Mouse (Mus musculus) hindbrain, postnatal 0 days (tissue): Measurements from ENCODE around the gene Gm49450. TPM values are rescaled to one million over a fixed set of nuclear protein-coding genes. Genes with fewer than 3 reads are reported as not detected.

ENCODE experiments used
- ATAC-seq: fragments of 200-750 bp; cut with Nextera tagmentation; 2 replicates; pipeline ENCODE4 v1.8.0; 2017; ENCODE audit warnings: mild to moderate bottlenecking, moderate TSS enrichment, moderate library complexity
- DNase-seq: peaks from one replicate; pipeline ENCODE4 v3.0.0-alpha.2; 2015; ENCODE audit warnings: low spot score
- H3K27ac ChIP-seq: fragments of 300-500 bp; sonication (generic); 2 replicates; pipeline ENCODE4 v1.5.1; 2014; ENCODE audit warnings: mild to moderate bottlenecking
- H3K27me3 ChIP-seq: fragments of 300-500 bp; sonication (generic); 2 replicates; pipeline ENCODE4 v1.6.1; 2014; ENCODE audit warnings: low read length, mixed read lengths; ENCODE audit not compliant: insufficient read depth
- H3K36me3 ChIP-seq: fragments of 300-500 bp; sonication (generic); 2 replicates; pipeline ENCODE4 v1.6.1; 2014; ENCODE audit warnings: low read length, mixed read lengths; ENCODE audit not compliant: insufficient read depth
- H3K4me1 ChIP-seq: fragments of 300-500 bp; sonication (generic); 2 replicates; pipeline ENCODE4 v1.6.1; 2014; ENCODE audit warnings: antibody characterized with exemption, low read length, mixed read lengths; ENCODE audit not compliant: insufficient read depth
- H3K4me2 ChIP-seq: fragments of 300-500 bp; sonication (generic); 2 replicates; pipeline ENCODE4 v1.6.1; 2014; ENCODE audit warnings: low read depth, mild to moderate bottlenecking, low read length, moderate library complexity, mixed read lengths
- H3K4me3 ChIP-seq: fragments of 300-500 bp; sonication (generic); 2 replicates; pipeline ENCODE4 v1.5.1; 2014; ENCODE audit warnings: low read length
- H3K9ac ChIP-seq: fragments of 300-500 bp; sonication (generic); replicated peaks from 2 replicates; pipeline ENCODE4 v1.6.1; 2014; ENCODE audit warnings: mild to moderate bottlenecking, low read length, moderate library complexity, mixed read lengths
- H3K9me3 ChIP-seq: fragments of 300-500 bp; sonication (generic); 2 replicates; pipeline ENCODE4 v1.6.1; 2016; ENCODE audit warnings: low read length, mixed read lengths
- CTCF ChIP-seq: IDR thresholded peaks from 2 replicates; pipeline ENCODE4 v1.5.1; 2016; ENCODE audit warnings: antibody characterized with exemption, control low read depth, low read depth
- WGBS: fragments of 180-500 bp; shearing (Covaris S2); extraction: QIAGEN DNeasy Blood & Tissue Kit; methylation state at CpG from one replicate; pipeline ENCODE4 v1.1.7; 2014; 5-methylcytosine and 5-hydroxymethylcytosine counted together
- polyA plus RNA-seq: library from polyadenylated mRNA; unstranded; fragments of >200 nt; fragmentation: Nextera tagmentation; extraction: Ambion mirVana; gene quantifications from 2 replicates; pipeline ENCODE4 v1.2.1, GENCODE M21; 2015
- total RNA-seq: library from RNA; depleted of rRNA; stranded (reverse); fragments of >200 nt; gene quantifications from 2 replicates; pipeline ENCODE4 v1.2.3, GENCODE M21; 2014; rRNA removed

Gm49450 gene
- total RNA-seq = 1,661 and 1,767 TPM in 2 replicates
- polyA plus RNA-seq = not detected in 2 replicates

DNA sequence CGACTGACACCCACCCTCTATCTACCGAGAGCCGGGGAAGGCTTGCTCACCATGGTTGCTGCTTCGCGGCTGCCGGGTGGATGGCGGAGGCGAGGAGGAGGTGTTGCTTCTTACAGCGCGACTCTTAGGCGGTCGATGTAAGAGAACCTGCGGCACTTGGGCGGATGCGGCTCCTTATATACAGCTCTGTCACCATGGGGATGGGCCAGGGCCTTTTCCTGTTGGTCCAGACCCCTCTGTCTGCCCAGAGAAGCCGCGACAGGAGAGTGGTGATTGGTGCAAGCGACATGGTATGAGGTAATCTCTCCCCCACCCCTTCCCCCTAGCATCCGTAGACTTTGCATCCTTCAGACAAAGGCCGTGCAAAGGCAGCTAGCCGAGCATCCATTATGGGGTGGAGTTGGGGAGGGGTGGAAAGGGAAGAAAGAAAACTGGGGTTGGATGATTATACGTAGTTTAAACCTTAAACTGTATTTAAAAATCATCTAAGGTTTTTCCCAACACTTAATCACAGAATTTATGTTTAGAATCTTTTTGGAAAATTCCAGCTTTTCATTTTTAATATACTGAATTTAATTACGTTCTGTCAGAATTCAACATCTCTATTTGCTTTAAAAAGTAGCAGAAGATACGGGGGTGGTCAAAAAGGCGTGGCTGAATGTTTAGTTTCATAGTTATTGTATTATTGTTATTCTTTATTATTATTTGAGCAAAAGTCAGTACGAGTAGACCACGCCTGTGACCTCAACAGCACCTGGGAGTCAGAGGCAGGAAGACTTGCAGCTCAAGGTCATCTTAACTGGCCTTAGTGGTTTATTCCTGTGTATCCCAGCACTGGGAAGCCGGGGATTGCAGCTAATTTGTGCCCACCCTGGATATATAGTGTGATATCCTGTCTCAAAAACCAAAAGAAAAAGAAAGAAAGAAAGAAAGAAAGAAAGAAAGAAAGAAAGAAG lies at the start of gene Gm49450, which contains the start of gene Tuba1a:
Gene Gm49450 (minus strand): TSS at position 151 of the 956 bp plus-strand sequence.
Gene Tuba1a (minus strand): TSS at position 303 of the 956 bp plus-strand sequence.
- Histone ChIP-seq H3K9ac (peak within 1 kb of the TSS; percentile 100), H3K27me3 (no peaks in the 10 kb centered on the region), H3K4me1 (no peaks in the 10 kb centered on the region; the same call in 1 of the 2 replicates), H3K27ac (peak within 1 kb of the TSS; percentile 100), H3K9me3 (no peaks in the 10 kb centered on the region), H3K36me3 (no peaks in the 10 kb centered on the region; the same call in 1 of the 2 replicates), H3K4me2 (peak within 1 kb of the TSS; percentile 76), H3K4me3 (peak within 1 kb of the TSS; percentile 90)
- TF ChIP-seq CTCF = no peak
- peak; percentile 99 for ATAC-seq
- peak; percentile 99 for DNase-seq
- WGBS = 1% methylated on average over 28 of the region's 28 CpGs

DNA sequence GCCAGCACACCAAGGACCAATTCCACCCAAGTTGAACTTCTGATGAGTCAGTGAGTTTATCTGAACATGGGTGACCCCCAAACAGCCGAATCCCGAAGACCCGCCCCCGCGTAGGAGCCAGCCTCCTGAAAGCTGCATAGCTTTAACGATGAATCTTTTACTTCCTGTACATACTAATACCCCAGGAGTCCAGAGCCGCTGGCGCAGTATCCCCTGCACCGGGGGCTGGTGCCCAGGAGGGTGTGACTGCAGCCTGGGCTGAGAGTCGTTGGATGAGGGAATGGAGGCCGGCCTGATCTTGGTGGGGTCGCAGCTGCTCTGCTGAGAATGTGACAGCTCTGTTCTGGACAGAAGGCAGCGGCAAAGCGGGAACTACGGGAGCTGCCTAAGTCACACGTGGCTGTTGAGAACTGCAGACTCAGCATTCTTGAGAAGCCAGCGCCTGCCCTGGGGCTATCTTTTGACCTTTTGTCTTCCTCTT lies 48.1 kb upstream of the Gm49450 start:
- Histone ChIP-seq H3K4me1 (peaks cover 5% of the 10 kb centered on the region; the same call in 1 of the 2 replicates), H3K27me3 (no peaks in the 10 kb centered on the region), H3K9me3 (no peaks in the 10 kb centered on the region), H3K36me3 (no peaks in the 10 kb centered on the region), H3K9ac (no peak overlapping the region), H3K27ac (no peak overlapping the region), H3K4me3 (peak overlapping the region; percentile 21; the same call in 1 of the 2 replicates), H3K4me2 (peak overlapping the region; percentile 51)
- WGBS = 16% methylated on average over 17 of the region's 17 CpGs
- TF ChIP-seq CTCF = 0 out of 2 replicates have a peak, but pooled peaks have one; percentile 4
- no peak for DNase-seq
- peak; percentile 62; the same call in 1 of the 2 replicates for ATAC-seq

DNA sequence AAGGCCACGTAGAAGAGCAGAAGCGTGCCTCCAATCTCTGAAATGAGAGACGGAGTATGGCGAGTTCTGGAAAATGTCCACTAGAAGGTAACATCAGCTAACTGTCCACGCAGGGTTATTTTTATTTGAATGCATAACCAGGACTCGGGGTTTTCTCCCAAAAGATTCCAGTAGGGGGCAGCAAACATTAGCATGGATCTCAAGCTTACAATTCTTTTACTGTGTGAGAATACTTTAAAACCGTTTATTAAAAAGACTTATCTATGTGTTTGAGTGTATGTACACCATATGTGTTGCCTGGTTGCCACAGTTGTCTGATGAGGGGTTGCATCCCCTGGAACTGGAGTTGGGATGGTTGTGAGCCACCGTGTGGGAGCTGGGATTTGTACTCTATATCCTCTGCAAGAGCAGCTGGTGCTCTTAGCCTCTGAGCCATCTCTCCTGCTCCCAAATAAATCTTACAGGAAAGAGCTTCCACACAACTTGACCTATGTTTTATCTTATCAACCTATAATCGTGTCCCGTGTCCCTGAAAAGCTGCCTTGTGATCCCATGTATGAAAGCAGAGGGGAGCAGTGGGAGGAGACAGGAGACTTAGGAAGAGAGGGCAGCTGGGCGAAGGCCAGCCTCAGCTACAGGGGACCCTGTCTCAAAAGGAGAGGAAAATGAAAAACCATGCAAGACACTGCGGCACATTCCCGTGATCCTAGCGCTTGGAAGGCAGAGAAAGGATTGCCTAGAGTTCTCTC lies 47.4 kb upstream of the Gm49450 start:
- no peak overlapping the region for H3K9ac ChIP-seq
- H3K4me3 ChIP-seq = no peak overlapping the region
- DNase-seq = peak; percentile 86
- peak; percentile 74 for TF ChIP-seq CTCF
- H3K9me3 ChIP-seq = no peaks in the 10 kb centered on the region
- H3K36me3 ChIP-seq = no peaks in the 10 kb centered on the region
- peak overlapping the region; percentile 33; the same call in 1 of the 2 replicates for H3K27ac ChIP-seq
- H3K27me3 ChIP-seq = no peaks in the 10 kb centered on the region
- no peak for ATAC-seq
- H3K4me1 ChIP-seq = peaks cover 5% of the 10 kb centered on the region; the same call in 1 of the 2 replicates
- H3K4me2 ChIP-seq = peak overlapping the region; percentile 51
- 34% methylated on average over 14 of the region's 14 CpGs for WGBS

DNA sequence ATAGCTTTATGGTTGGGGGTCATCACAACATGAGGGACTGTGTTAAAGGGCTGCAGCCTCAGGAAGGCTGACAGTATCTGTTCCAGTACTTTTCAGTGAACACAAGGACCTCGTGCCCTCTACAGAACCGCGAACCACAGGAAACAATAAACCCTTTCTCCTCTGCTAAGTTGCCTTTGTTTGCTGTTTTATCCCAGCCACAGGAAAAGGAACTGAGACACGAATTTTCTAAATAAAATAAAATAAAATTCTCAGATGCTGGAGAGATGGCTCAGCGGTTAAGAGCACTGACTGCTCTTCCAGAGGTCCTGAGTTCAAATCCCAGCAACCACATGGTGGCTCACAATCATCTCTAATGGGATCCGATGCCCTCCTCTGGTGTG lies 45.4 kb upstream of the Gm49450 start:
- Histone ChIP-seq H3K9me3 (no peaks in the 10 kb centered on the region), H3K27ac (no peak overlapping the region), H3K4me1 (peaks cover 5% of the 10 kb centered on the region; the same call in 1 of the 2 replicates), H3K36me3 (no peaks in the 10 kb centered on the region), H3K27me3 (no peaks in the 10 kb centered on the region), H3K4me2 (no peak overlapping the region), H3K4me3 (no peak overlapping the region), H3K9ac (no peak overlapping the region)
- no peak for DNase-seq
- ATAC-seq = no peak
- TF ChIP-seq CTCF = no peak
- 34% methylated on average over 6 of the region's 6 CpGs for WGBS

DNA sequence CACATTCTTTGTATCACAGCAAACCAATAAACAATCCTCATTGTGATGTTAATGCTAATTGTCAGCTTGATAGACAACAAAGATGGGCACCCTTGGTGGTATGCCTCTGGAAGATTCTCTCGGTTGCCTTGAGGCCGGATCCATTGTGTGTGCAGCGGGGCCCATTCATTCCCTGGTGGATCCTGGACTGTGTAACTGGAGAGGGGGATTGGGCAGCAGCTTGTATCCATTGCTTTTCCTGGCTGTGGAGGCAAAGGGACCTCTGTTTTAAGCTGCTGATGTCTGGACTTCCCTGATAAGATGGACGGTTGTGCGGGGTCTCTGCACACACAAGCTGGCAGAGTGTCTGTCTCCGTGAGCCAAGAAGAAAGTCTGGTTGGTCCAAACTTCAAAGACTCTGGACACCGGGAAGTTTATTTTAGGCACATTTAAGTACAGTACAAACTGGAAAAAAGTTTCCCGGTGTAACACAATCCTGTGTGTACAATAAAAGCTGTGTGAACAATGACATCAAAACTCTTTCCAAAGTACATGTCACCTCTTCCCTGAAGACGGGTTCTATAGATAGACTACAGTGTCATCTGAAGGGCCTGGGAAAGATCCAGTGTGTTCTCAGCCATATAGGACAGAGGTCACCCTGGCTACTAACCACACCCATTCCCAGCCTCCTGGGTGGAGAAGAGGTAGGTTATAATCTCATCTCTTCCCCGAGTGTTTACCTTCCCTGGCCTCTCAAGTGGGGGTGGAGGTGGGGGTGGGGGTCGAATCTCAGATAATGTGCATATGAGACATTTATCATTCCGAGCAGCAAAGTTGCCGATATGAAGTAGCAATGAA lies 44.8 kb upstream of the Gm49450 start:
- no peak for TF ChIP-seq CTCF
- no peak overlapping the region for H3K9ac ChIP-seq
- WGBS = 34% methylated on average over 13 of the region's 13 CpGs
- no peaks in the 10 kb centered on the region for H3K36me3 ChIP-seq
- H3K27ac ChIP-seq = no peak overlapping the region
- no peaks in the 10 kb centered on the region for H3K27me3 ChIP-seq
- no peaks in the 10 kb centered on the region for H3K9me3 ChIP-seq
- no peak overlapping the region for H3K4me3 ChIP-seq
- DNase-seq = no peak
- no peak for ATAC-seq
- H3K4me1 ChIP-seq = peaks cover 5% of the 10 kb centered on the region; the same call in 1 of the 2 replicates
- no peak overlapping the region for H3K4me2 ChIP-seq
